Mouse (Mus musculus): ENCODE data around the gene Scnm1. TPM values are rescaled to one million over a fixed set of nuclear protein-coding genes. Genes with fewer than 3 reads are reported as not detected.

The Scnm1 gene
- total and polyA plus RNA-seq, 3 experiments: 28.3 to 46.8 (median 32.1) TPM

GRCm38 (mm10) chr3:95174011-95174592 is 40.3 kb upstream of the Scnm1 start:
- H3K36me3 ChIP-seq (ENCODE audit: control insufficient read depth, insufficient read depth, low read length): no peaks in the 10 kb centered on the region
- peak overlapping the region; percentile 46 for H3K4me3 ChIP-seq
- no peak overlapping the region for H3K9ac ChIP-seq (ENCODE audit: low read depth, low read length)
- TF ChIP-seq EP300 (IDR thresholded peaks at IDR 0.05; ENCODE audit: insufficient read depth, low read depth, low read length) (0 out of 2 replicates have a peak, but pooled peaks have one; percentile 55), POLR2A (IDR thresholded peaks at IDR 0.05; ENCODE audit: insufficient read depth, low read depth, low read length) (no peak)
- intact Hi-C loops (cut with DNase I): loop anchor here (1.0 kb wide), 1 partner anchor 32 kb away; the partner anchor contains the start of gene Tnfaip8l2
- H3K4me1 ChIP-seq (ENCODE audit: control insufficient read depth, insufficient read depth, low read length): no peaks in the 10 kb centered on the region
- DNase-seq: peak; percentile 86 to 91
- 9% methylated on average over 16 of the region's 16 CpGs for WGBS
- no peak overlapping the region for H3K27ac ChIP-seq
- H3K79me2 ChIP-seq (replicated peaks; ENCODE audit: control insufficient read depth, insufficient read depth, low read length): no peaks in the 10 kb centered on the region
- H3K27me3 ChIP-seq (ENCODE audit: control insufficient read depth, insufficient read depth, low read length): no peaks in the 10 kb centered on the region; the same call in 1 of the 2 replicates

- no peak overlapping the region for H3K27ac ChIP-seq
- intact Hi-C loops (cut with DNase I): no loop called here
- H3K27me3 ChIP-seq (ENCODE audit: control insufficient read depth, insufficient read depth, low read length): no peaks in the 10 kb centered on the region; the same call in 1 of the 2 replicates
- no peaks in the 10 kb centered on the region for H3K4me1 ChIP-seq (ENCODE audit: control insufficient read depth, insufficient read depth, low read length)
- peak; percentile 29 to 55 for DNase-seq
- TF ChIP-seq POLR2A (IDR thresholded peaks at IDR 0.05; ENCODE audit: insufficient read depth, low read depth, low read length): no peak
- TF ChIP-seq CTCF (IDR thresholded peaks at IDR 0.05): no peak
- TF ChIP-seq EP300 (IDR thresholded peaks at IDR 0.05; ENCODE audit: insufficient read depth, low read depth, low read length): no peak
- H3K9ac ChIP-seq (ENCODE audit: low read depth, low read length): peak overlapping the region; percentile 63
- no peaks in the 10 kb centered on the region for H3K79me2 ChIP-seq (replicated peaks; ENCODE audit: control insufficient read depth, insufficient read depth, low read length)
- H3K36me3 ChIP-seq (ENCODE audit: control insufficient read depth, insufficient read depth, low read length): no peaks in the 10 kb centered on the region
- WGBS: 15% methylated on average over 52 of the region's 58 CpGs
- peak overlapping the region; percentile 46 for H3K4me3 ChIP-seq
These were observed 39.6 kb upstream of the Scnm1 start for GRCm38 (mm10) chr3:95173256-95173949.

- Histone ChIP-seq H3K9ac (ENCODE audit: low read depth, low read length) (peak overlapping the region; percentile 63; the same call in 1 of the 2 replicates), H3K79me2 (replicated peaks; ENCODE audit: control insufficient read depth, insufficient read depth, low read length) (no peaks in the 10 kb centered on the region), H3K27ac (no peak overlapping the region), H3K4me1 (ENCODE audit: control insufficient read depth, insufficient read depth, low read length) (no peaks in the 10 kb centered on the region), H3K36me3 (ENCODE audit: control insufficient read depth, insufficient read depth, low read length) (no peaks in the 10 kb centered on the region), H3K4me3 (peak overlapping the region; percentile 46; the same call in 1 of the 2 replicates), H3K27me3 (ENCODE audit: control insufficient read depth, insufficient read depth, low read length) (no peaks in the 10 kb centered on the region; the same call in 1 of the 2 replicates)
- intact Hi-C loops (cut with DNase I): no loop called here
- 53% methylated on average over 84 of the region's 84 CpGs for WGBS
- TF ChIP-seq CTCF (IDR thresholded peaks at IDR 0.05): no peak
- no peak for TF ChIP-seq POLR2A (IDR thresholded peaks at IDR 0.05; ENCODE audit: insufficient read depth, low read depth, low read length)
- TF ChIP-seq EP300 (IDR thresholded peaks at IDR 0.05; ENCODE audit: insufficient read depth, low read depth, low read length): no peak
- no peak for DNase-seq
These were observed 38.9 kb upstream of the Scnm1 start for GRCm38 (mm10) chr3:95172526-95173255.

GRCm38 (mm10) chr3:95171105-95171504 is 37.3 kb upstream of the Scnm1 start:
- no peaks in the 10 kb centered on the region; the same call in 1 of the 2 replicates for H3K27me3 ChIP-seq (ENCODE audit: control insufficient read depth, insufficient read depth, low read length)
- intact Hi-C loops (cut with DNase I): no loop called here
- DNase-seq: no peak
- H3K27ac ChIP-seq: no peak overlapping the region
- 64% methylated on average over 6 of the region's 6 CpGs for WGBS
- no peaks in the 10 kb centered on the region for H3K4me1 ChIP-seq (ENCODE audit: control insufficient read depth, insufficient read depth, low read length)
- no peak overlapping the region for H3K9ac ChIP-seq (ENCODE audit: low read depth, low read length)
- H3K4me3 ChIP-seq: no peak overlapping the region
- no peaks in the 10 kb centered on the region for H3K79me2 ChIP-seq (replicated peaks; ENCODE audit: control insufficient read depth, insufficient read depth, low read length)
- TF ChIP-seq EP300 (IDR thresholded peaks at IDR 0.05; ENCODE audit: insufficient read depth, low read depth, low read length): no peak
- TF ChIP-seq CTCF (IDR thresholded peaks at IDR 0.05): no peak
- no peak for TF ChIP-seq POLR2A (IDR thresholded peaks at IDR 0.05; ENCODE audit: insufficient read depth, low read depth, low read length)
- no peaks in the 10 kb centered on the region for H3K36me3 ChIP-seq (ENCODE audit: control insufficient read depth, insufficient read depth, low read length)

GRCm38 (mm10) chr3:95169996-95170395 is 36.2 kb upstream of the Scnm1 start:
- no peak for DNase-seq
- intact Hi-C loops (cut with DNase I): no loop called here
- Histone ChIP-seq H3K27me3 (ENCODE audit: control insufficient read depth, insufficient read depth, low read length) (no peaks in the 10 kb centered on the region; the same call in 1 of the 2 replicates), H3K79me2 (replicated peaks; ENCODE audit: control insufficient read depth, insufficient read depth, low read length) (no peaks in the 10 kb centered on the region), H3K4me1 (ENCODE audit: control insufficient read depth, insufficient read depth, low read length) (no peaks in the 10 kb centered on the region), H3K9ac (ENCODE audit: low read depth, low read length) (no peak overlapping the region), H3K4me3 (no peak overlapping the region), H3K27ac (no peak overlapping the region), H3K36me3 (ENCODE audit: control insufficient read depth, insufficient read depth, low read length) (no peaks in the 10 kb centered on the region)
- 94% methylated on average over 10 of the region's 10 CpGs for WGBS
- no peak for TF ChIP-seq EP300 (IDR thresholded peaks at IDR 0.05; ENCODE audit: insufficient read depth, low read depth, low read length)
- TF ChIP-seq POLR2A (IDR thresholded peaks at IDR 0.05; ENCODE audit: insufficient read depth, low read depth, low read length): no peak
- TF ChIP-seq CTCF (IDR thresholded peaks at IDR 0.05): no peak
